Mouse (Mus musculus): ENCODE results near the gene Zdhhc9. TPM values are rescaled to one million over a fixed set of nuclear protein-coding genes. Genes with fewer than 3 reads are reported as not detected.

Gene Zdhhc9
- total and polyA plus RNA-seq, 3 experiments = 3.5 to 13.9 (median 4.5) TPM

DNA sequence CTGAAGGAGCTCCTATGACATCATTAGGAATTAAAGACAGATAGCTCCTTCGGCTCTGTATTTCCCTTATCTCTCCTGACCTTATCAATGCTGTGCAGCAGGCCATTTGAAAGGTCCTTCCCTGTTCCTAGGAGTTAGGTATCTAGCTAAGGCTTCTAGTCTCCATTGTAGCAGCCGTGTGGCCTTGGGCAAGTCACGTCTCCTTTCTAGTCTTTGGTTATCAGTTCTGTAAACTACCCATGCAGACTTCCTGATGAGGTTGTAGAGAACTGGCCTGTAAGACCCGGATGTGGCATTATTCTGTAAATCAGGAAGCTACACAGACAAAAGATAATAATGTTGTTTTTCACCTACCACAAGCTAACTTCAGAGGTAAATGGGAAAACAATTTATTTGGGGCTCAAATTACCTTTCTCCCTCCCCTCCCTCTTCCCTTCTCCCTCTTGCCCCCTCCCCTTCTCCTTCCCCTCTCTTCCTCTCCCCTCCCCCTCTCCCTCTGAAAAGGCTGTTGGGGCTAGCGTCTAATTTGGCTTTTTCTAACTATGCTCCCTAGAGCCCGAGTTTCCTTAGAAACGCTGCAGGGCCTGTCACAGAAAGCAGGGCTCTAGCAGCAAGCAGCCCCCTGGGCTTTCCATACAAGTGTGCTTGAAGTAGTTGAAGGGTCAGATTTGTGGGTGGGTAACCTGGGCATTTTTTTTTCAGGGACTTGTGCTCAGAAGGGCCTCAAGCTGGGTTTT, 70.0 kb downstream of the Zdhhc9 start (continued):
- no peak for TF ChIP-seq NELFE (IDR thresholded peaks at IDR 0.05; ENCODE audit: low read depth, low read length)
- no peak for TF ChIP-seq SMC3 (IDR thresholded peaks at IDR 0.05; ENCODE audit: low read depth, low read length)
- no peak for TF ChIP-seq PAX5 (IDR thresholded peaks at IDR 0.05; ENCODE audit: low read length)
- TF ChIP-seq USF1 (IDR thresholded peaks at IDR 0.05; ENCODE audit: low read depth, low read length) = no peak
- no peak for TF ChIP-seq HCFC1 (IDR thresholded peaks at IDR 0.05; ENCODE audit: low read depth, low read length)
- TF ChIP-seq MXI1 (IDR thresholded peaks at IDR 0.05; ENCODE audit: low read depth, low read length) = no peak
- TF ChIP-seq MEF2A (IDR thresholded peaks at IDR 0.05; ENCODE audit: borderline replicate concordance, low read depth, low read length) = no peak
- TF ChIP-seq TCF12 (IDR thresholded peaks at IDR 0.05; ENCODE audit: low read depth, low read length) = 0 out of 2 replicates have a peak, but pooled peaks have one; percentile 39
- TF ChIP-seq ETS1 (conservative IDR thresholded peaks at IDR 0.05; ENCODE audit: low read depth, low read length) = peak; percentile 34; the same call in 1 of the 2 replicates
- 0 out of 2 replicates have a peak, but pooled peaks have one; percentile 42 for TF ChIP-seq MYC (IDR thresholded peaks at IDR 0.05; ENCODE audit: low read depth, low read length)

DNA sequence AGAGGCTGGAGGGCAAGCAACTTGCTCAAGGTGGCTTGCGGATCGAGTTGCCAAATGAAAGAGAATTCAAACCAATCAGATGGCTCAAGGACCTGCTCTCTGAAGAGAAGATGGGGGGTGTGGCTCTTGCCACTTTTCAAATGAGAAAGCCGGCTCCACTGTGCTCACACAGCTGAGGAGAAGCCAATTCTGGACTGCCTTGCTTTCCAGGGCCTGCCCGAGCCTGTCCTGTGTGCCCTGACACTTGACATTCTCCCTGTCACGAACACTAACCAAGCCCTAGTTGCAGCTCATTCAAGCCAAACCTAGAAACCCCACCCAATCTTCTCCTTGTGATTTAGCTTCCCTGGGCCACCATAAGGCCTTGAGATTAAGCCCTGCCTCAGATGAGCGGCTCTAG, 70.7 kb downstream of the Zdhhc9 start:
- peak; percentile 48 for DNase-seq (ENCODE audit: extremely low read depth)
- in situ Hi-C loops (cut with MboI; ENCODE audit: low pct_ligation_motif_present, low pct_unique_long_range_greater_than_20kb, low sequenced_read_pairs) = no loop called here
- H3K4me1 ChIP-seq (ENCODE audit: control insufficient read depth in 1 of 2, insufficient read depth in 2 of 2) = peaks cover 23 to 50% of the 10 kb centered on the region in 2 experiments
- H3K36me3 ChIP-seq (replicated peaks in 1 of 2; ENCODE audit: control insufficient read depth in 1 of 2, insufficient read depth in 1 of 2, low read length in 1 of 2) = no peaks in the 10 kb centered on the region
- H3K4me3 ChIP-seq (replicated peaks in 1 of 3; ENCODE audit: low read depth in 2 of 3, low read length in 2 of 3, poor library complexity in 1 of 3) = peak overlapping the region in 1 of 3 experiments; percentile 34
- peak overlapping the region; percentile 99 for H3K27ac ChIP-seq (ENCODE audit: insufficient read depth, low read depth)
- dilution Hi-C loops (cut with MboI; ENCODE audit: extremely low pct_ligation_motif_present, extremely low pct_unique_long_range_greater_than_20kb, low sequenced_read_pairs) = no loop called here
- TF ChIP-seq KAT2A (IDR thresholded peaks at IDR 0.05; ENCODE audit: insufficient replicate concordance, low read length) (no peak), MAFK (IDR thresholded peaks at IDR 0.05; ENCODE audit: insufficient replicate concordance, low read length) (no peak), RCOR1 (conservative IDR thresholded peaks at IDR 0.05; ENCODE audit: low read depth, low read length) (no peak), SIN3A (IDR thresholded peaks at IDR 0.05; ENCODE audit: low read length) (0 out of 2 replicates have a peak, but pooled peaks have one; percentile 23), CHD1 (IDR thresholded peaks at IDR 0.05; ENCODE audit: low read depth, low read length) (0 out of 2 replicates have a peak, but pooled peaks have one; percentile 27), PAX5 (IDR thresholded peaks at IDR 0.05; ENCODE audit: low read length) (no peak), POLR2A (IDR thresholded peaks at IDR 0.05; ENCODE audit: low read depth, low read length) (peak; percentile 56), NELFE (IDR thresholded peaks at IDR 0.05; ENCODE audit: low read depth, low read length) (peak; percentile 20; the same call in 1 of the 2 replicates), TCF12 (IDR thresholded peaks at IDR 0.05; ENCODE audit: low read depth, low read length) (no peak), BHLHE40 (IDR thresholded peaks at IDR 0.05; ENCODE audit: low read depth, low read length) (peak; percentile 51), MAZ (IDR thresholded peaks at IDR 0.05; ENCODE audit: low read depth, low read length) (no peak), ELF1 (IDR thresholded peaks at IDR 0.05; ENCODE audit: low read depth, low read length) (no peak), JUND (conservative IDR thresholded peaks at IDR 0.05; ENCODE audit: low read depth, low read length) (no peak), JUN (IDR thresholded peaks at IDR 0.05; ENCODE audit: insufficient read depth, low read depth, low read length) (no peak), ETS1 (conservative IDR thresholded peaks at IDR 0.05; ENCODE audit: low read depth, low read length) (peak; percentile 55; the same call in 1 of the 2 replicates), MXI1 (IDR thresholded peaks at IDR 0.05; ENCODE audit: low read depth, low read length) (no peak), IRF4 (IDR thresholded peaks at IDR 0.05; ENCODE audit: low read depth, low read length) (0 out of 2 replicates have a peak, but pooled peaks have one; percentile 16), ZMIZ1 (IDR thresholded peaks at IDR 0.05; ENCODE audit: low read depth, low read length) (no peak), TBP (conservative IDR thresholded peaks at IDR 0.05; ENCODE audit: low read depth, low read length) (0 out of 2 replicates have a peak, but pooled peaks have one; percentile 37), SMC3 (IDR thresholded peaks at IDR 0.05; ENCODE audit: low read depth, low read length) (no peak), ZNF384 (IDR thresholded peaks at IDR 0.05; ENCODE audit: low read depth, low read length) (no peak), USF2 (conservative IDR thresholded peaks at IDR 0.05; ENCODE audit: low read depth, low read length) (no peak)
- peak overlapping the region; percentile 83 for H3K9ac ChIP-seq (ENCODE audit: insufficient read depth, low read depth)
- H3K9me3 ChIP-seq (replicated peaks; ENCODE audit: low read length) = no peaks in the 10 kb centered on the region
- peak overlapping the region; percentile 68 for H3K4me2 ChIP-seq (ENCODE audit: insufficient read depth, low read depth, poor library complexity, severe bottlenecking)
- no peaks in the 10 kb centered on the region for H3K79me2 ChIP-seq (replicated peaks; ENCODE audit: control insufficient read depth, extremely low read depth, insufficient read depth, poor library complexity, severe bottlenecking)
- no peaks in the 10 kb centered on the region for H3K27me3 ChIP-seq (replicated peaks)

Measured in CH12.LX (cell line).